Mouse (Mus musculus): Measurements from ENCODE around the gene Sept12.

DNA sequence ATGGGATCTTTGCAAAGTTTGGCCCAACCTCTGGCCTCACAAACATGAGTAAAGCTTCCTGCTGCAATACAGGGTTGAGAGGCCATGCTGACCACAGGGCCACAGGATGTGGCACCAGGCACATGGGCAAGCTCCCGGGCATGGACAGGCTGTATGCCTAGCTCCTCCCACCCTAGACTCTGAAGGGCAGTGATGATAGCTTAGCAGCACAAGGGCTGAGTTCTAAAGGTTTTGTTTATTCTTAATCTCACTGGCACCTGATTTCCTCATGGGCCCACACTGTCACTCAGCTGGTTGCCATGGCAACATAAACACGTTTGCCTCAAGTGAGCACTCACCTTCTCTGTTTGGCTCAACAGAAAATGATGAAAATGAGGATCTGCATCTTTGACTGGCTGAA is 32.2 kb upstream of the Sept12 start:
- TF ChIP-seq POLR2A (IDR thresholded peaks at IDR 0.05; ENCODE audit: extremely low read depth, insufficient read depth, low read length) (no peak), CTCF (IDR thresholded peaks at IDR 0.05; ENCODE audit: extremely low read depth, insufficient read depth, low read length) (no peak)

Data from cortical plate, adult 2 months (tissue).